Mouse (Mus musculus): ENCODE data around the gene Rab26.

DNA sequence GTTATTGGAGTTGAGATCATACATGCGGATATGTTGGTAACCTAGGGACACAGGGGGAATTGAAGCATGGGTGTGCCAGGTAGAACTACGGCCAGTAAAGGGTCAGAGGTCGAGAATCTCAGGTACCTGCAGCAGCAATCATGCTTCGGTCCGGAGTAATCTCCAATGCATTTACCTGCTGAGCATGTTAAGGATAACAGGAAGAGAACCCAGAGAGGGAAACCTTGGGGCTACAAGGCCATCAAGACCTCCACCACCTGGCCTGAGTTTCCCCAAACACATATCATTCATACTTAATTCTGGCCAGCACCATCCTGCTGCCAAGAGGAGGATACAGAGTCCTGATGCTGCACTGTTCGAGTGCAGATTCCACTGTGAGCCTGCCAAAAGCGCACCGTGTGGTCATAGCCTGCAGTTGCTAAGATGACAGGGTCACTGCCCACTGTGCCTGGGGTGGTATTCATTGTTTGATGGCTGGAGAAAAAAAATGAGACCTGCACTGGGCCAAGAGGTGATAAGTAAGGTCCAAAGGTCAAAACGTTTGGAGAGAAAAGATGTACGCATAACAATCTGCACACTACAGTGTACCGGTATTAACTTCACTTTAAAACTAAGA, 55.9 kb downstream of the Rab26 start:
- no peak for TF ChIP-seq CTCF (conservative IDR thresholded peaks at IDR 0.05 in 1 of 2, IDR thresholded peaks at IDR 0.05 in 1 of 2; ENCODE audit: low read depth in 2 of 2, low read length in 2 of 2)
- TF ChIP-seq MEF2A (IDR thresholded peaks at IDR 0.05; ENCODE audit: borderline replicate concordance, low read depth, low read length), result no peak
- no peak for TF ChIP-seq ETS1 (conservative IDR thresholded peaks at IDR 0.05; ENCODE audit: low read depth, low read length)
- no peak for TF ChIP-seq GABPA (IDR thresholded peaks at IDR 0.05; ENCODE audit: insufficient replicate concordance, low read depth, low read length)
- no peak for TF ChIP-seq POLR2A (IDR thresholded peaks at IDR 0.05; ENCODE audit: low read depth, low read length)
- no peak for TF ChIP-seq PAX5 (IDR thresholded peaks at IDR 0.05; ENCODE audit: low read length)
- TF ChIP-seq JUND (conservative IDR thresholded peaks at IDR 0.05; ENCODE audit: low read depth, low read length), result no peak
- no peak for TF ChIP-seq MAFK (IDR thresholded peaks at IDR 0.05; ENCODE audit: insufficient replicate concordance, low read length)
- TF ChIP-seq CHD1 (IDR thresholded peaks at IDR 0.05; ENCODE audit: low read depth, low read length), result no peak
- TF ChIP-seq NELFE (IDR thresholded peaks at IDR 0.05; ENCODE audit: low read depth, low read length), result no peak
- no peak for TF ChIP-seq MAZ (IDR thresholded peaks at IDR 0.05; ENCODE audit: low read depth, low read length)
- no peak for TF ChIP-seq E2F4 (IDR thresholded peaks at IDR 0.05; ENCODE audit: insufficient replicate concordance, low read depth, low read length)
- TF ChIP-seq HCFC1 (IDR thresholded peaks at IDR 0.05; ENCODE audit: low read depth, low read length), result no peak
- no peak for TF ChIP-seq UBTF (IDR thresholded peaks at IDR 0.05; ENCODE audit: low read depth, low read length)
